Mouse (Mus musculus) adrenal gland, postnatal 14 days (tissue): ENCODE measurements at regions not wholly inside any gene's neighbourhood (a gene's known extent, or its start where the extent isn't known, plus 50 kb on each side); places are given as distances from the start of the nearest gene placed in this dataset.

Experiments used
- DNase-seq: peaks from one replicate; pipeline ENCODE4 v3.0.0; 2021; ENCODE audit warnings: mixed read lengths

GRCm38 (mm10) chr9:67165486-67165885, 116.3 kb upstream of the Tpm1 start:
- DNase-seq, result no peak

DNA sequence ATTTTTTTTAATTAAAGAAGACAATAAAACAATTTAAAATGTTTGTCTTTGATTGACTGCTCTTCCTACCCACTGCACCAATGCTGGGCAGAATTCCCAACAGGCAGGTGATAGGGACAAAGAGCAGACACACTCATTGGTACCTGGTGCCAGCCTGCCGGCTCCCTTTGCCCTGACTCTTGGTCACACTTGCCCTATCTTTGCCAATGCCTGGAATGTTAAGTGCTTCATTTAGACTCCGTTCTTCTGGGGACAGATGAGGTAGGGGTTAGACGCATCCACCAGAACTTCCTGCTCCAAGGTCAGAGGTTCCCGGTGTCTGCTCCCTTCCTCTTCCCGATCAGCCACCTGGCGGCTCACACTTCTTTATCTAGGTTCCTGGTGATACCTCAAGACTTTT, 114.5 kb upstream of the Tpm1 start:
- DNase-seq, result no peak

DNA sequence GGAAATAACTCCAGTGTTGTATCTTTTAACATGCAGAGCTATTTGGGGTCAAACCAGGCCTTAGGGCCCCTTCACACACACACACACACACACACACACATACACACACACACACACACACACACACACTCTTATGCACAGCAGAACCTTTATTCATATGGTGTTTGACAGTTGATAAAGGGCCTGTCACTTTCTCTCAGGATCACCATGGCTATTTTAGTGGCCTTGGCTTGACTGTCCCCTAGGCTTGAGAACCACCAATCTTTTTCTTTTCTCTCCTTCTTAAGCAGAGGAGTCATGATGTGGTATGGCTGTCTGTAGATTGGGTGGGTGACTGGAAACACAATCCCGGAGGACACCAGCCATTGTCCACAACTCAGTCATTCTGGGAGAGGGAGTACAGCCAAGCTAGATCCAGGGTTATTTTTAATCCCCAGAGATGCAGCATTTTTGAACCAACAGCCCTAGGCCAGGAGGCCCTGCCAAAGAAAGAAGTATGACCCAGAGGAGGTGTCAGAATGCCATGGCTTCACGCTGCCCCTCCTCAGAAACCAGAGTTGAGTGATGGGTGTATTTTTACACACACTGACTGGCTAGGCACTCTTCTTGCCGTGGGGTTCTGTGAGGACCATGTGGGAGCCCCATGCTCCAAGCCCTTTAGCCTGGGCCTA, 111.7 kb upstream of the Tpm1 start:
- DNase-seq, result no peak

- DNase-seq, result no peak
Measured at GRCm38 (mm10) chr9:67160350-67160749, 111.1 kb upstream of the Tpm1 start.

GRCm38 (mm10) chr9:67156590-67157259, 107.5 kb upstream of the Tpm1 start:
- peak; percentile 78 for DNase-seq

DNA sequence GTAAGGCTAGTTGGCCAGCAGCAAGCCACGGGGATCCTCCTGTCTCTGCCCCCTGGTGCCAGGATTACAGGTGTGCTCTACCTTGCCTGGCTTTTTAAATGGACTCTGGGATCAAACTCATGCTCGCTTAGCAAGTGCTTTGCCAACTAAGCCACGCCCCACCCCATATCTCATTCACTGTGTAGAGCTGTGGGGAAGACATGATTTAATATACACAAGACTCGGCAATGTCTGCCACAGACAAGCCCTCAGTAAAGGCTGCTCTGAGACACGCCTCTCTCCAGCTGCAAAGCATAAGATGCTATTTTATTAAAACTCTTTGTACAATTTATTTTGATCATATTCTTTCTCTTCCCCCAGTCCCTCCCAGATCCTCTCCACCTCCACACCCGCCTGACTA, 104.9 kb upstream of the Tpm1 start:
- DNase-seq, result no peak

- DNase-seq, result no peak
Measured at GRCm38 (mm10) chr9:67153333-67153732, 104.1 kb upstream of the Tpm1 start.

DNA sequence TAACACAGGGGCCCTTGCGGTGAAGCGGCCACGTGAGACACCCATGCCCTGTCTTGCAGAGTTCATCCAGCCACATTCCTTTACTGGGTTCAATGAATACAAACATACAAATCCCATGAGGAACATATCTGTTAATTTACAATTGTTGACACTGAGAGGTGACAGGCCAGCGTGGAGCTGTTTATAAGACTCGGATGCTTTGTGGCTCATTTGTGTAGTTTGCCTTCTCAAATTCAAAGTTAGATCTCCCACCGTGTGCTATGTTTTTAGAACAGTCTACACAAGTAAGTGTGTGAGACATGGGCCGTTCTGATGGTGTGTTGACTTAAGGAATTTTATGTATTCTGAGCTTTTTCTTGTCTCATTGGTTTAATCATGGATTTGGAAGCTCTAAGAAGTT, 98.5 kb upstream of the Tpm1 start:
- DNase-seq, result no peak

DNA sequence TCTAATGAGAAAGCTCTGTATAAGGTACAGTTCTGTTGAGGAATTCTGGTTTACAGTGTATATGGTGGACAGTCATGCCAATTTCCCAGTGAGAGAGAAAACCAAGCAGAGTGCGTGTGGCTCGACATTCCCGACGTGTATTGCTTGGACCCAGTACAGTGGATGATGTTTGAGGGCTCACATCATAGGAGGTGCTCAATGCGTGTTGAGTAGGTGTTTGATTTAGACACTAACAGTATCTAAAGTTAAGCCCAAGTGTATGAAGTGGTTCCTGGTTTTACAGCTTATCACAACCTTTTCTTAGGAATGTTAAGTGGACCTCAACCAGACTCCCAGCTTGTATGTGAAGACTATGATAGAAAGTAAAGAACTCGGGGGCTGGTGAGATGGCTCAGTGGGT, 96.2 kb upstream of the Tpm1 start:
- no peak for DNase-seq

GRCm38 (mm10) chr9:67144511-67144910, 95.3 kb upstream of the Tpm1 start:
- DNase-seq, result no peak

DNA sequence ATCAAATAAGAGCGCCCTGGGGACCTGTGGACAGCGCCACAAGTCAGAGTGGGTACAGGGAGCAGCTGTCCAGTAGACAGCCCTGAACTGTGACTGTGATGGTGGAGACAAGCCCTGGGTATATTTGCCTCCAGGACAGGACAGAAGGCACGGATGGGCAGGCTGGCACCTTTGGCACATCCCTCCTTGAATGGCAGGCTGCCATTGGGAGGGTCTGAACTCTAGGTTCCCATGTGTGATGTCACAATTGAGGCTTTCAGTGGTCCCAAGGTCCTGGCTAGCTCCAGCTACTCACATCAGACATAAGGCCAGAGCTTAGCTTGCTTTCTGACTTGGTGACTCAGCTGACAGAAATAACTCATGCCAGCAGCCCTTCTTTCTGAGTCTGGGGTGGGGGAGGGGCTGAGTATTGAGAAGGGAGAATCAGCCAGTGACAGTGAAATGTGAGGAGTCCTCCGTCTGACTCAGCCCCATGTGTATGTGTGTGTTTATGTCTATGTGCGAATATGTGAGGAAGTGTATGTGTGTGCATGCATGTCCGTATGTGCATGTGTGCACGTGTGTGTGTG, 91.2 kb upstream of the Tpm1 start:
- peak; percentile 90 for DNase-seq

GRCm38 (mm10) chr9:67137681-67138080, 88.5 kb upstream of the Tpm1 start:
- DNase-seq, result peak; percentile 31

GRCm38 (mm10) chr9:67137141-67137540, 87.9 kb upstream of the Tpm1 start:
- no peak for DNase-seq

DNA sequence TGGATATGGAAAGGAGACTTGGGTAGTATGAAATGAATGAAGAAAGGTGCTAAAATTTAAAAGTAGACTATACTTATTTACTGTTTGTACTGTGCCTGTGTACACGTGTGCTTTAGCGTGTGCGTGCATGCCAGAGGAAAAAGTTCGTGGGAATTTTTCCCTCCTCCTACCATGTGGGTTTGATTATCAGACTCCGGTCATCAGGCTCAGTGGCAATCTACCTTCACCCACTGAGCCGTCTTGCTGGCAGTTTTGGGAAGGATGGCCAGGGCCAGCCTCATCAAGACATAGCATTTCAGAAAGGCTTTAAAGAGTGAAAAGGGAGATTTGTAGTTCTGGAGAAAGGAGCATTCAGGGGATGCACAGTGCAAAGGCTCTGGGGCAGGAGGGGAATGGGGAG, 87.0 kb upstream of the Tpm1 start:
- no peak for DNase-seq

DNA sequence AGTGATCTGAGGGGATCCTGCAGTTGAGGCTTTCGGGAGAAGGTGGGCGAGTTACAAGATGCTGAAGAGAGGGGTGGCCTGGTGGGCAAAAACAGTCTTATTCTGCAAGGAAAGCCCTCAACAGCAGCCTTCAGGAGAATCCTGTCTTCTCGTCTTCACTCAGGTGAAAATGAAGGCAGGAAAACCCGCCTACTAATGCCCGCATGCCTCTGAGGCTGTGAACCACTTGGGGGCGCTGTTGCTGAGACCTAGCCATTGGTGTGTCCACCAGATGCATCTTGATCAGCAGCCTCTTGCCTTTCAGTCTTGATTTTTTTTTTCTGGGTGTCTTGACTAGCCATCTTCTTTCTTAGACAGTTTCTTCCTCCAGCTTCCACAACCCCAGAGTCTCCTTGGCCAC, 85.2 kb upstream of the Tpm1 start:
- peak; percentile 57 for DNase-seq

- DNase-seq, result no peak
Measured at GRCm38 (mm10) chr9:67132370-67132769, 83.2 kb upstream of the Tpm1 start.

GRCm38 (mm10) chr9:67130730-67131440, 81.7 kb upstream of the Tpm1 start:
- DNase-seq, result no peak

GRCm38 (mm10) chr9:67129891-67130290, 80.7 kb upstream of the Tpm1 start:
- no peak for DNase-seq

DNA sequence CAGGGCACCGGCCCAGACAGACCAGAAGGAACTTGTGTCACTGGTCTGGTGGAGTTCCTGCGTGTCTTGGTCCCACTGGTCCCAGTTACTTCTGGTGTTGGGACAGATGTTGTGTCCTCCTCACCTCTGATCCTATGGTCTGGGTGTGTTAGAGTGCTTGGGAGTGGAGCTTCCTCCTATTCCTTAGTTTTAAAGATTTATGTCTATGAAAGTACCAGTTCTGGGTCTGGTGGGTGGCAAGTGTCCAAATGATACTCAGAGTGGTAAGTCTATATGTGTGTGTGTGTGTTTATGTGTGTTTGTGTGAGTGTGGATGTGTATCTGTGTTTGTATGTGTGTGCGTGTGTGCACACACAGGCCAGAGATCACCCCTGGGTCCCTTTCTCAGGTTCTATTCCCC, 79.9 kb upstream of the Tpm1 start:
- no peak for DNase-seq

DNA sequence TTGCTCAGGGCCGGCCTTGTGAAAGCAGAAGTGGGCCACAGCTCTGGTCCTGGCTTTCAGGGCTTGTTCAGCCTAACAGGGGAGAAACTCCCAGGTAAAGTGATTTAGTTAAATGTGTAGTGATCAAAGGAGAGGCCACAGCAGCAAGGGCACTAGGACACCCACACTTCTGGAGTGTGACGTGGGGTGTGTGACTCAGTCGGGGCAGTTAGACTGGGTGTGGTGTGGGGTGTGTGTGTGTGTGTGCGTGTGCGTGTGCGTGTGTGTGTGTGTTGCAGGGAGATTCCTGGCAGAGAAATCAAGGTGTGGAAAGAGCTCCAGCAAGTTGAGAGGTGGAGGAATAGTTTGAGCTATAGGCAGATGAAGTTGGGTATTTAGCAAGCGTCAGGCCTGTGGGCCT, 72.5 kb upstream of the Tpm1 start:
- DNase-seq, result peak; percentile 36

- no peak for DNase-seq
Measured at GRCm38 (mm10) chr9:67118880-67119644, 69.9 kb upstream of the Tpm1 start.

GRCm38 (mm10) chr9:67118429-67118828, 69.2 kb upstream of the Tpm1 start:
- DNase-seq, result no peak

GRCm38 (mm10) chr9:67117639-67118038, 68.4 kb upstream of the Tpm1 start:
- no peak for DNase-seq
